Mouse (Mus musculus): Measurements from ENCODE around the gene Ikbke. TPM values are rescaled to one million over a fixed set of nuclear protein-coding genes. Genes with fewer than 3 reads are reported as not detected.

Ikbke gene
- polyA plus RNA-seq, 1 experiment from 2014 or later = 0.81 TPM

- DNase-seq (ENCODE audit: low spot score) (no peak), ATAC-seq (ENCODE audit: insufficient read depth, low FRiP score, low TSS enrichment) (no peak)
- Histone ChIP-seq H3K4me1 (ENCODE audit: control insufficient read depth, insufficient read depth, low read length) (no peaks in the 10 kb centered on the region), H3K9me3 (ENCODE audit: control insufficient read depth, low read length) (no peaks in the 10 kb centered on the region), H3K27me3 (ENCODE audit: control insufficient read depth, insufficient read depth, low read length) (no peaks in the 10 kb centered on the region), H3K4me3 (ENCODE audit: low read depth, low read length) (no peak overlapping the region), H3K27ac (ENCODE audit: low read depth, low read length) (no peak overlapping the region), H3K9ac (ENCODE audit: low read length) (no peak overlapping the region), H3K4me2 (ENCODE audit: low read depth) (no peak overlapping the region), H3K36me3 (ENCODE audit: control insufficient read depth, insufficient read depth, low read length) (no peaks in the 10 kb centered on the region)
- 95% methylated on average over 5 of the region's 5 CpGs for WGBS
These were observed 30.9 kb upstream of the Ikbke start for GRCm38 (mm10) chr1:131310237-131310818.

- Histone ChIP-seq H3K36me3 (ENCODE audit: control insufficient read depth, insufficient read depth, low read length) (no peaks in the 10 kb centered on the region; the same call in 1 of the 2 replicates), H3K4me3 (ENCODE audit: low read depth, low read length) (no peak overlapping the region), H3K4me2 (ENCODE audit: low read depth) (no peak overlapping the region), H3K27me3 (ENCODE audit: control insufficient read depth, insufficient read depth, low read length) (no peaks in the 10 kb centered on the region), H3K9me3 (ENCODE audit: control insufficient read depth, low read length) (no peaks in the 10 kb centered on the region), H3K27ac (ENCODE audit: low read depth, low read length) (no peak overlapping the region), H3K4me1 (ENCODE audit: control insufficient read depth, insufficient read depth, low read length) (no peaks in the 10 kb centered on the region), H3K9ac (ENCODE audit: low read length) (no peak overlapping the region)
- WGBS = 92% methylated on average over 2 of the region's 2 CpGs
- ATAC-seq (ENCODE audit: insufficient read depth, low FRiP score, low TSS enrichment) (no peak), DNase-seq (ENCODE audit: low spot score) (no peak)
These were observed 21.3 kb upstream of the Ikbke start for GRCm38 (mm10) chr1:131300750-131301149.

- ATAC-seq (ENCODE audit: insufficient read depth, low FRiP score, low TSS enrichment) = no peak
- WGBS = 66% methylated on average over 6 of the region's 6 CpGs
These were observed 20.4 kb upstream of the Ikbke start for GRCm38 (mm10) chr1:131299788-131300187.

GRCm38 (mm10) chr1:131299240-131299639 lies 19.8 kb upstream of the Ikbke start:
- no peak overlapping the region for H3K9ac ChIP-seq (ENCODE audit: low read length)
- no peak for ATAC-seq (ENCODE audit: insufficient read depth, low FRiP score, low TSS enrichment)
- no peak overlapping the region for H3K4me3 ChIP-seq (ENCODE audit: low read depth, low read length)

More at GRCm38 (mm10) chr1:131299788-131300187, 20.4 kb upstream of the Ikbke start:
- no peak overlapping the region for H3K27ac ChIP-seq (ENCODE audit: low read depth, low read length)
- no peak overlapping the region for H3K9ac ChIP-seq (ENCODE audit: low read length)
- no peaks in the 10 kb centered on the region for H3K27me3 ChIP-seq (ENCODE audit: control insufficient read depth, insufficient read depth, low read length)
- no peaks in the 10 kb centered on the region; the same call in 1 of the 2 replicates for H3K36me3 ChIP-seq (ENCODE audit: control insufficient read depth, insufficient read depth, low read length)
- no peak overlapping the region for H3K4me2 ChIP-seq (ENCODE audit: low read depth)
- DNase-seq (ENCODE audit: low spot score) = no peak
- no peaks in the 10 kb centered on the region for H3K4me1 ChIP-seq (ENCODE audit: control insufficient read depth, insufficient read depth, low read length)
- no peak overlapping the region for H3K4me3 ChIP-seq (ENCODE audit: low read depth, low read length)
- H3K9me3 ChIP-seq (ENCODE audit: control insufficient read depth, low read length) = no peaks in the 10 kb centered on the region

GRCm38 (mm10) chr1:131298171-131298570 lies 18.8 kb upstream of the Ikbke start:
- Histone ChIP-seq H3K9me3 (ENCODE audit: control insufficient read depth, low read length) (no peaks in the 10 kb centered on the region), H3K4me1 (ENCODE audit: control insufficient read depth, insufficient read depth, low read length) (no peaks in the 10 kb centered on the region), H3K4me3 (ENCODE audit: low read depth, low read length) (no peak overlapping the region), H3K36me3 (ENCODE audit: control insufficient read depth, insufficient read depth, low read length) (no peaks in the 10 kb centered on the region; the same call in 1 of the 2 replicates), H3K4me2 (ENCODE audit: low read depth) (no peak overlapping the region), H3K9ac (ENCODE audit: low read length) (no peak overlapping the region), H3K27me3 (ENCODE audit: control insufficient read depth, insufficient read depth, low read length) (no peaks in the 10 kb centered on the region), H3K27ac (ENCODE audit: low read depth, low read length) (no peak overlapping the region)
- no peak for DNase-seq (ENCODE audit: low spot score)
- 91% methylated on average over 9 of the region's 9 CpGs for WGBS
- ATAC-seq (ENCODE audit: insufficient read depth, low FRiP score, low TSS enrichment) = no peak

More at GRCm38 (mm10) chr1:131299240-131299639, 19.8 kb upstream of the Ikbke start:
- Histone ChIP-seq H3K9me3 (ENCODE audit: control insufficient read depth, low read length) (no peaks in the 10 kb centered on the region), H3K4me2 (ENCODE audit: low read depth) (no peak overlapping the region), H3K27me3 (ENCODE audit: control insufficient read depth, insufficient read depth, low read length) (no peaks in the 10 kb centered on the region), H3K4me1 (ENCODE audit: control insufficient read depth, insufficient read depth, low read length) (no peaks in the 10 kb centered on the region), H3K36me3 (ENCODE audit: control insufficient read depth, insufficient read depth, low read length) (no peaks in the 10 kb centered on the region; the same call in 1 of the 2 replicates), H3K27ac (ENCODE audit: low read depth, low read length) (no peak overlapping the region)
- WGBS = 44% methylated on average over 3 of the region's 3 CpGs
- DNase-seq (ENCODE audit: low spot score) = no peak

GRCm38 (mm10) chr1:131296726-131297125 lies 17.3 kb upstream of the Ikbke start:
- H3K4me3 ChIP-seq (ENCODE audit: low read depth, low read length) = no peak overlapping the region
- no peak overlapping the region for H3K4me2 ChIP-seq (ENCODE audit: low read depth)
- H3K36me3 ChIP-seq (ENCODE audit: control insufficient read depth, insufficient read depth, low read length) = no peaks in the 10 kb centered on the region; the same call in 1 of the 2 replicates
- H3K27me3 ChIP-seq (ENCODE audit: control insufficient read depth, insufficient read depth, low read length) = no peaks in the 10 kb centered on the region
- 93% methylated on average over 7 of the region's 7 CpGs for WGBS
- ATAC-seq (ENCODE audit: insufficient read depth, low FRiP score, low TSS enrichment) (no peak), DNase-seq (ENCODE audit: low spot score) (no peak)
- no peak overlapping the region for H3K9ac ChIP-seq (ENCODE audit: low read length)
- no peaks in the 10 kb centered on the region for H3K4me1 ChIP-seq (ENCODE audit: control insufficient read depth, insufficient read depth, low read length)
- H3K27ac ChIP-seq (ENCODE audit: low read depth, low read length) = no peak overlapping the region
- H3K9me3 ChIP-seq (ENCODE audit: control insufficient read depth, low read length) = no peaks in the 10 kb centered on the region

- Histone ChIP-seq H3K4me2 (ENCODE audit: low read depth) (no peak overlapping the region), H3K36me3 (ENCODE audit: control insufficient read depth, insufficient read depth, low read length) (no peaks in the 10 kb centered on the region; the same call in 1 of the 2 replicates), H3K4me3 (ENCODE audit: low read depth, low read length) (no peak overlapping the region), H3K27ac (ENCODE audit: low read depth, low read length) (no peak overlapping the region), H3K27me3 (ENCODE audit: control insufficient read depth, insufficient read depth, low read length) (no peaks in the 10 kb centered on the region), H3K9me3 (ENCODE audit: control insufficient read depth, low read length) (no peaks in the 10 kb centered on the region), H3K4me1 (ENCODE audit: control insufficient read depth, insufficient read depth, low read length) (no peaks in the 10 kb centered on the region), H3K9ac (ENCODE audit: low read length) (no peak overlapping the region)
- WGBS = 91% methylated on average over 8 of the region's 8 CpGs
- ATAC-seq (ENCODE audit: insufficient read depth, low FRiP score, low TSS enrichment) (no peak), DNase-seq (ENCODE audit: low spot score) (no peak)
These were observed 15.8 kb upstream of the Ikbke start for GRCm38 (mm10) chr1:131295200-131295599.

GRCm38 (mm10) chr1:131293922-131294250 lies 14.5 kb upstream of the Ikbke start:
- Histone ChIP-seq H3K9me3 (ENCODE audit: control insufficient read depth, low read length) (no peaks in the 10 kb centered on the region), H3K36me3 (ENCODE audit: control insufficient read depth, insufficient read depth, low read length) (no peaks in the 10 kb centered on the region; the same call in none of the 2 replicates), H3K4me3 (ENCODE audit: low read depth, low read length) (no peak overlapping the region), H3K27me3 (ENCODE audit: control insufficient read depth, insufficient read depth, low read length) (no peaks in the 10 kb centered on the region), H3K4me2 (ENCODE audit: low read depth) (no peak overlapping the region), H3K9ac (ENCODE audit: low read length) (no peak overlapping the region), H3K27ac (ENCODE audit: low read depth, low read length) (no peak overlapping the region), H3K4me1 (ENCODE audit: control insufficient read depth, insufficient read depth, low read length) (no peaks in the 10 kb centered on the region)
- no peak for ATAC-seq (ENCODE audit: insufficient read depth, low FRiP score, low TSS enrichment)
- DNase-seq (ENCODE audit: low spot score) = no peak
- WGBS = 95% methylated on average over 2 of the region's 2 CpGs

GRCm38 (mm10) chr1:131293221-131293921 lies 14.0 kb upstream of the Ikbke start:
- Histone ChIP-seq H3K4me1 (ENCODE audit: control insufficient read depth, insufficient read depth, low read length) (no peaks in the 10 kb centered on the region), H3K4me2 (ENCODE audit: low read depth) (no peak overlapping the region), H3K27ac (ENCODE audit: low read depth, low read length) (no peak overlapping the region), H3K36me3 (ENCODE audit: control insufficient read depth, insufficient read depth, low read length) (no peaks in the 10 kb centered on the region; the same call in none of the 2 replicates), H3K4me3 (ENCODE audit: low read depth, low read length) (no peak overlapping the region), H3K9ac (ENCODE audit: low read length) (no peak overlapping the region), H3K27me3 (ENCODE audit: control insufficient read depth, insufficient read depth, low read length) (no peaks in the 10 kb centered on the region), H3K9me3 (ENCODE audit: control insufficient read depth, low read length) (no peaks in the 10 kb centered on the region)
- ATAC-seq (ENCODE audit: insufficient read depth, low FRiP score, low TSS enrichment) = no peak
- whole genome bisulfite sequencing = 87% methylated on average over 4 of the region's 4 CpGs
- DNase-seq (ENCODE audit: low spot score) = no peak

All from neural tube, embryonic 11.5 days (tissue).